Mouse (Mus musculus) induced T-regulatory cell, adult 2 months (primary cell): Measurements from ENCODE around the gene Mad1l1.
"Not testable (repeated sequence)": the region's sequence is repeated elsewhere in the genome, so short reads cannot be mapped to it uniquely, and the experiment has no call there.

Source experiments
- DNase-seq: peaks from one replicate; pipeline ENCODE4 v3.0.0-alpha.2; 2012; ENCODE audit warnings: low read depth

Mad1l1 gene

GRCm38 (mm10) chr5:140321042-140321755, at the start of gene Mad1l1, which contains the start of gene Nudt1:
Gene Mad1l1, minus strand, starts transcription at chr5:140321552.
Gene Nudt1, plus strand, starts transcription at chr5:140321656.
- peak; percentile 99 for DNase-seq

- DNase-seq: no peak
These were observed 49.3 kb upstream of the Mad1l1 start for GRCm38 (mm10) chr5:140370446-140371254.

DNA sequence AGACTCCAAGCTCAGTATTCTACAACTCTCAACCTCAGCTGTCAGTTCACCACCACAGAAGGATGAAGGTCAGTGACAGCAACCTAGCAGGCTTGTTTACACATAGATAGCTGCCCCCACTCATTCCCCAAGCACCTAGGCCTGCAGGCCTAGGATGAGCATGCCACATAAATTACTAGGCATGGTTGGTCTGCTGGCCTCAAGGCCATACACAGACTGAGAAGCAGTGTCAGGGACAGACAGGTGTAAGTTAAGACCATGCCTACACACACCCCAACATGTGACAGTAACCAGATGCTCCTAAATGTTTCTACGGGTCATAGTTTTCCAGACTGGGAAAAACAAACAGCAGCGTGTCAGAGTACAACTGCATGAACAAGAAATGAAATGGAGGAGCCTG, 48.1 kb upstream of the Mad1l1 start:
- DNase-seq: no peak

- DNase-seq: no peak
These were observed 47.6 kb upstream of the Mad1l1 start for GRCm38 (mm10) chr5:140368926-140369325.

DNA sequence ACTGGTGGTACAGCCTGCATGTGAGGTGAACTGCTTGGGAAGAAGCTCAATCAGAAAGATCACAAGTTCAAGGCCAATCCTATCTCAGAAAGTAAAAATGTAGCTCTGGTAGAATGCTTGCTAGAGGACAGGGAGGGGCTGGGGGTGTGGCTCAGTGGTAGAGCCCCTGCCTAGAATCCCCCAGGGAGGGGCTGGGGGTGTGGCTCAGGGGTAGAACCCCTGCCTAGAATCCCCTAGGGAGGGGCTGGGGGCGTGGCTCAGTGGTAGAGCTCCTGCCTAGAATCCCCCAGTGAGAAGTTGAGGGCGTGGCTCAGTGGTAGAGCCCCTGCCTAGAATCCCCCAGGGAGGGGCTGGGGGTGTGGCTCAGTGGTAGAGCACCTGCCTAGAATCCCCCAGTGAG, 46.8 kb upstream of the Mad1l1 start:
- DNase-seq: not testable (repeated sequence)

GRCm38 (mm10) chr5:140364415-140364814, 43.1 kb upstream of the Mad1l1 start:
- no peak for DNase-seq

DNA sequence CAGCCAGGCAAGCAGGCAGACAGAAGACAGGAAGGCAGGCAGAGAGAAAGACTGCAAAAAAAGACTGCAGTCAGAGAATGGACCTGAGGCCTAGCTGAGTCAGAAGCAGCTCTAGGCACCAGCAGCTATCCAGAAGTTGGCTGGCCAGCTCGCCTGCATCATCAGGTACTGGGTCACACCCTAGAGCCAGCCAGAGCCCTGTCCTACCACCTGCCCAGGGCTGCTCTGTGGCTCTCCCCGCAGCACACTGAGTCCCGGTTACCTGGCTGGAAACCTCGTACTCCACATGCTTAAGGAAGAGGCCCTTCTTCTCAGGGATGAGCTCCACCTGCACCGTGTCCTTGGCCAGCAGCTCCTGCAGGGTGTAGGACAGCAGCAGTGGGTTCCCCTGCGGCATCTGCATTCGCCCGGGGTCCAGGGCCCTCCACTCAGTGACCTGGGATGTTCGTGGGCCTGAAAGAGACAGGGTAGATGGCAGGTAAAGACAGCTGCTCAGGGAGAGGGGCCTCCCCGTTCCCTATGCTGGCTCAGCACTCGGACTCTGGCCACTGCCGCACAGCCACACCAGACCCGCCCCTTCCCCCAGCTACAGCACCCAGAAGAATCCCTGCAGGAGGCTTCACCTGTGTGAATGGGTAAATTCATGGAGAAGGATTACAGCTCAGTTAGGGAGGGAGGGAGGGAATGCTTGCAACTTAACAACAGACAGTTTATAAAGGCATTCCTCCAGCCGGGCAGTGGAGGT, 38.8 kb upstream of the Mad1l1 start:
- no peak for DNase-seq

DNA sequence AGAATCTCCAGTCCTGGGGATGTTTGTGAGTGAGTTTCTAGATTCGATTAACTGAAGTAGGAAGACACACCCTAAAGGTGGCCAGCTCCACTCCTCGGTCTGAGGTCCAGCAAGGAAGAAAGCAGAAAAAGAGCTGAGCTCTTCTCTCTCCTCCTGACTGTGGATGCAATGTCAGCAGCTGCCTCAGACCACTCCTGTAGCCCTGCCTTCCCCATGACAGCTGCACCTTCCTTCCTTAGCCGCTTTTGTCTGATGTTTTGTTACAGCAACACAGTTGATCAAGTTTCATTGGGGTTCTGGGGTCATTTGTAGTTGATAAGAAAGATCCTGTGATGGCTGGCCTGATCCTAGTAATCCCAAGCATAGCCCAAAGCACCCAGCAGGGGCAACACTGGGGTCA, 36.1 kb upstream of the Mad1l1 start:
- DNase-seq: no peak

DNA sequence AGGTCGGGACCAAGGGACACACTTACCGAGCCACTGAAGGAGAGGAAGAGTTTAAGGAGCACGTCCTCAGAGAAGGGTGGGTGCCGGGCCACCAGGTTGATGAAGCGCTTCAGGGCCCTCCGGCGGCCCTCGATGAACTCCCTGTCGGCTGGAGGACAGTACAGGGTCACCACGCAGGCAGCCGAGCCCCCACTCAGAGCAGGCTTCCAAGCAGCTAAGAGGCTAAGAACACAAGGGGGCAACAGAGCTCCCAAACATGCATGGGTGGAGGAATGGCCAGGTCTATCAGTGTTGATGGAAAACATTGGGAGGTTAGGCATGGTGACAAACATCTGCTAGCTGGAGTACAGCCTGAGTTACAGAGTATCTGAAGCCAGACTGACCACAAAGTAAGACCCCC, 34.6 kb upstream of the Mad1l1 start:
- no peak for DNase-seq

GRCm38 (mm10) chr5:140352352-140352751, 31.0 kb upstream of the Mad1l1 start:
- DNase-seq: no peak

DNA sequence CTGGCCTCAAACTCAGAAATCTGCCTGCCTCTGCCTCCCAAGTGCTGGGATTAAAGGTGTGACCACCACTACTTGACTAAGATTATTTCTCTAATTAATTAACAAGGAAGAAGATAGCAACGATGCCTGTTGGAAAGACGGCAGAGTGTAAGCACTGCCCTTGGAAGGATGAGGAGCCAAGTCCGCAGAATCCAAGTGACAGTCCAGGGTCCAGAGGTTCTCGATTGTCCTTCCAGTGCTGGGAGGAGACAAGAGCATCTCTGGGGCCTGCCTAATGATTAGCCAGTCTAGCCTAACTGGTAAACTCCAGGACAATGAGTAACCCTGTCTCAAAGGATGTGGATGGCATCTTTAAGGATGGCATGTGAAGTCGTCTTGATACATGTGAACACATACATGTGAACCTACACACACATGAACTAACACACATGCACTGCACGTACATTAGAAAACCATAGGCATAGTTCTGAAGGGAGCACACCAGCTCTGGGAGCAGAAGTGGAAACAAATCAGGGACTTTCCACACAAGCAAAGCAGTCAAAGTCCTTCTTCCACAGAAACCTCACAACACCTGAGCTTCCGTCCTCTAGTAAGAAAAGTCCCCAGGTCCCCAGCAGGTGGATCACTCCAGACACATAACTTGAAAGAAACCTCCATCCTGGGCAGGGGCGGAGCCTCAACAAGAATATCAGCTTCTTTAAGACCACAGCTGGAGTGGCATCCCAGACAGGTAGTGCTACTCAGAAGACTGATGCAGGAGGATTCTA, 29.6 kb upstream of the Mad1l1 start:
- no peak for DNase-seq

DNA sequence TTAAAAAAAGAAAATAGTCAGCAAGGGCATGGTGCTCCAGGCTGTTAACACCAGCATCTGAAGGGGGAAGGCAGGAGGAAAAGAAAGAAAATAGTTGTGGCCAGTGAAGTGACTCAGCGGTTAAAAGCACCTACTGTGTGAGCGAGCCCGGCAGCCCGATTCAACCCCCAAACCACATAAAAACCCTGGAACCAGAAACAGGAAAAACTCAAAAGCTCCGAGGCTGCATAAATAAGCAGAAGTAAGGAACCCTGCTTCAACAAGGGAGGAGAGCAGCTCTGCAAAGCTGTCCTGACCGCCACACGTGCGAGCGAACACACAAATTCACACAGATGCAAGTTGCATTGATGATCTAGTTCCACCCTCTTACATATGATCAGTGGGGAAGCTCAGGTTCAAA, 28.5 kb upstream of the Mad1l1 start:
- DNase-seq: no peak

GRCm38 (mm10) chr5:140346050-140346449, 24.7 kb upstream of the Mad1l1 start:
- no peak for DNase-seq

GRCm38 (mm10) chr5:140345244-140345643, 23.9 kb upstream of the Mad1l1 start:
- no peak for DNase-seq

- DNase-seq: no peak
These were observed 21.5 kb upstream of the Mad1l1 start for GRCm38 (mm10) chr5:140342880-140343279.

GRCm38 (mm10) chr5:140339836-140340235, 18.5 kb upstream of the Mad1l1 start:
- DNase-seq: no peak

DNA sequence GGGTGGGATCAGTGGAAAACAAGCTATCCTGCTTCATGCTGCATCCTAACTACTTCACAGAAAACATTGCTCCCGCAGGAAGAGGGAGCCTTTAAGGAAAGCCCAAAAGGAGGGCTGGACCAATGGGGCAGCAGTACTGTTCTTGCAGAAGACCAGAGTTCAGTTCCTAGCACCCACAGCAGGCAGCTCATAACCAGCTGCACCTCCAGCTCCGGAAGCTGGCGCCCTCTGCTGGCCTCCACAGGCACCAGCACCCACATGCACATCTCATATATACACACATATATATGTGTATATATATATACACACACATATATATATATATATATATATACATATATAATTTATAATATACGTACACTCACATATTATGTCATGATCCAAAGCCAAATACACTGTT, 17.4 kb upstream of the Mad1l1 start:
- no peak for DNase-seq

- peak; percentile 67 for DNase-seq
These were observed 15.3 kb upstream of the Mad1l1 start for GRCm38 (mm10) chr5:140336680-140337079.

DNA sequence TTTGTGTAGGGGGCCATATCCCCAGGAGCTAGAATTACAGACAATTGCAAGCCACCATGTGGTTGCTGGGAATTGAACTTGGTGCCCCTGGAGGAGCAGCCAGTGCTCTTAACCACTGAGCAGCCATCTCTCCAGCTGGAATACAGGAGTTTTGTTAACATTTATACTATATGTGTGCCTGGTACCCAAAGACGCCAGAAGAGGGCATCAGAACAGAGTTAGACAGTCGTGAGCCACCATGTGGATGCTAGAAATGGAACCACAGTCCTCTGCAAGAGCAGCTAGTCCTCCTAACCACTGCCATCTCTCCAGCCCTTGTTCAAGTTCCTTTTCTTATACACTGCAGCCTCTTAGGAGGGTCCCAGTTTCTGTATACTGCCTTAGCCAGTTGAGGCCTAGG, 12.3 kb upstream of the Mad1l1 start:
- peak; percentile 54 for DNase-seq

- DNase-seq: peak; percentile 31
These were observed 11.2 kb upstream of the Mad1l1 start for GRCm38 (mm10) chr5:140332519-140332918.

- DNase-seq: peak; percentile 92
These were observed 10.5 kb upstream of the Mad1l1 start, which contains the start of gene Mrm2 for GRCm38 (mm10) chr5:140331615-140332512. Gene Mrm2, minus strand, starts transcription at chr5:140331898.
